Mouse (Mus musculus) left cerebral cortex, postnatal 4 days (tissue): ENCODE results near the gene Prl2c5. TPM values are rescaled to one million over a fixed set of nuclear protein-coding genes. Genes with fewer than 3 reads are reported as not detected.
"Not testable (repeated sequence)": the region's sequence is repeated elsewhere in the genome, so short reads cannot be mapped to it uniquely, and the experiment has no call there.

ENCODE experiments used
- DNase-seq: peaks from one replicate; pipeline ENCODE4 v3.0.0-alpha.2; 2022
- intact Hi-C: fragments of 180-260 bp; cut with DNase I; formaldehyde crosslinking; loops from one replicate; pipeline ENCODE4 v1.15.1; 2025
- total RNA-seq, 2 experiments: library from RNA; stranded (reverse); gene quantifications; 2 replicates each; pipeline ENCODE4 v1.2.3; 2021

Prl2c5 gene
- total RNA-seq, result not detected

DNA sequence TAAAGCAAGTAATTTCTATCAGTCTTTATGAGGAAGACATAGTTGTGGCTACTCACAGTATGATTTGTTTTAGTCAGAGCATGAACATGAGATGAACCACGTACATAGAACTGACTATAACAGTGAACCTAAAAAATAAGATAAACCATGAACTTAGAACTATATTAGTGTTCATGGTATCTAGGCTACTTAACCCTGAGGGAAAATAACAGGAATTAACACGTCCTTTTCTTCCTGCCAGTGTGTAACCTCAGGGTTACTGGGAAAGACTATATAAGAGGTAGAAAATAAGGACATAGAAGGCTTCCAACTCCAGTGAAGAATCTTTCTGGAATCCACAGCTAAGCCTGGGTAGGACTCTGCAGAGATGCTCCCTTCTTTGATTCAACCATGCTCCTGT, at the start of gene Prl2c5:
Prl2c5 (plus strand) TSS at position 301 of the 400 bp plus-strand sequence.
- intact Hi-C loops, DNase-seq: not testable (repeated sequence)

DNA sequence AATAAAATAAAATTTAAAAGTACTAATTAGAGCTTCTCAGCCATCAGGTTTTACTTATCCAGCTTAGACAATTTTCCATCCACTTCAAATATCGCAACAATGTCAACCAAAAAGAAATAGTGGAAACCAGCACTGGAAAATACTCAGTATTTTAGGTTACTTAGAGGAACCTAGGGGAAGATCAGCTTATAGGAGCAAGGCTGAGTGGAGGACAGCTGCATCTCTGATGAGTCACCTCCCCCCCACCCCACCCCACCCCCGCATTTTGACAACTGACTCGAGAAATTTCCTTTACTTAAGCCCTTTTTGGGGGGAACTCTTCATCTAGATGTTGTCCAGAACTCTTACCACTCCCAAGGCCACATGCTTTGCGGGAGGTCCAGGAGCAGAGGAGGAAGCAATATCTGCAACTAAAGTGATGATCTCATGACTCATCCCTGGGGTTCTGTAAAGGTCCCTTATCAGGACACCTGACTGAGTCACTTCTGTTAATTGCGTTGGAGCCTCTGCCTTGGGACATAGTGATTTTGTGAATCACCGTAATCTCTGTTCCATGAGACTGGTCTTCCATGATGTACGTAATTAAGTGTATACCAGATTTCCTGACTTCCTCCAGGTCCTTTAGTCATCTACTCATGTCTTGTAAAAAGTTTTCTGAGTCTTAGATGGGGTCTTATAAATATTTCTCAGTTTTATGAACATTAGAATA, 19.6 kb upstream of the Prl2c5 start:
- intact Hi-C loops, DNase-seq: not testable (repeated sequence)

DNA sequence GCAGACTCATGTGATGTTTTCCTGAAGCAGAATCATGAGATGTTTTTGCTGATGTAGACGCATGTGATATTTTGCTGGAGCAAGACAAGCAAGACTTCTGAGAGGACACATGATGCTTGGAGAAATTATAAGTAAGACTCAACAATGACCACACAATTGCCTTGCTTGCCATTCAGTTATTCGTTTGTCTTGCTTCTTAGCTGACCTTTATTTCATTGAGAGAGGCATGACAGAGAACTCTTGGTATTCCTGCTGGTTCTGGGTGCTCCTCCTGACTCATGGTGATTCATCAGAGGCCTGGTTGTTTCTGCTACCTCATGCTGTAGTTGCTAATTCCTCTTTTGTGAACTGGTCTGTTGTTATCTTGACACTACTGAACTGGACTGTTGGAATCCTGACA, 13.9 kb upstream of the Prl2c5 start:
- intact Hi-C loops, result not testable (repeated sequence)

DNA sequence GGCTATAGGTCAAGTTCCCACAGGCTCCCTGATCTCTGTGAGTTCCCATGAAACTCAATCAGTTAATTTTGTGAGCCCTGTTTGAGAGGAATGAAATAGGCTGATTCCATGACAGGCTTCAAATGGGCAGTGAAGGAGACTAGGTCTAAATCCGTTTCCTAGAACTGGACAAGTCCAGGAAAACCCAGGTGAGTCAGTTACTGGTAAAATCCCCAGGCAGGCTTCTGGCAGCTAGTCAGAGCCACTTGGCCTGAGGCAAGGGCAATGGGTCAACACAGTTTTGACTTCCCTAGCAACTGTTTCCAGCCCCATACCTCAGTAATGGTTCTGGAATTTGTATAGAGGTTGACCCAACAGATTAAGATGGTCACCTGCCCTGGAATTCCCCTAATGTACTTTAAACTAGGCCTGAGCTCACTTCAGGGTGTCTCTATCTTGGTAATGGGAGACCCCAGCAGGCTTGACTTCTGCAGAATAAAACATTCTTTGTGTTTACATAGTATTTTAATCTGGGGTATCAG, 8.8 kb upstream of the Prl2c5 start:
- intact Hi-C loops, result not testable (repeated sequence)

More for the DNA sequence above, 13.9 kb upstream of the Prl2c5 start:
- DNase-seq, result not testable (repeated sequence)

DNA sequence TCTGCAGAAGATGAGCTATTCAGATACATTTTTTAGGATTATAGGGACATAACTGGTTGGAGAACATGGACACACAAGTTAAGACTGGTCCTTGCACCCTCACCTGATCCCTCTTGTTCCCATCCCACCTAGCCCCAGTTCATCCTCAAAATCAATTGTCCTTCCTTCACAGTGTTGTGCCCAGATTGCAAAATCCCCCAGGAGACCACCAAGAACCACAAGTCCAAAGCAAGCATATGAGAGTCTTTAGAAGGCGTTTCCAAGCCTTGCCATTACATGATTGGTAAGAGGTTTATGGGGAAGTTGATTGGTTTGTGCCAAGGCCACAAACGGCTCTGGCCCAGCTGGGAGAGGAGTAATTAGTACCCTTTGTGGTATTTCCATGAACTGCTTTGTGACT, 6.8 kb upstream of the Prl2c5 start:
- DNase-seq, intact Hi-C loops: not testable (repeated sequence)

More for the DNA sequence above, 8.8 kb upstream of the Prl2c5 start:
- not testable (repeated sequence) for DNase-seq

DNA sequence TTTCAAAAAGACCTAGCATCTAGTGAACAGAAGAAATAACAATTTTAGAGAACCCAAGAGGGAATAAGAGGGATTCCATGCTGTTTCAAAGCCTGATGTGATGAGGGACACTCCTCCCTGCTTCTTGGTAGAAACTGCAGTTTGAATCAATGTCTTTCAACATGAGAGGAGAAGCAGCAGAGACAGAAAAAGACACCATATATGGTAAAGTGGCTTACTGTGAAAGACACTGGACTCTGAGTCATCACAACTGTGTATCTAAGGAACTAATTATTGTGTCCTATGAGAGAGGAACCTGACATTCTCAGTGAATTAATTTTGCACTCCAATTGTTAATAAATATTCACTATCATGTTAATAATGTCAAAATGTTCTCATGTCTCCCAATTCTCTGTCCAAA, 28.7 kb downstream of the Prl2c5 start:
- DNase-seq, intact Hi-C loops: not testable (repeated sequence)

DNA sequence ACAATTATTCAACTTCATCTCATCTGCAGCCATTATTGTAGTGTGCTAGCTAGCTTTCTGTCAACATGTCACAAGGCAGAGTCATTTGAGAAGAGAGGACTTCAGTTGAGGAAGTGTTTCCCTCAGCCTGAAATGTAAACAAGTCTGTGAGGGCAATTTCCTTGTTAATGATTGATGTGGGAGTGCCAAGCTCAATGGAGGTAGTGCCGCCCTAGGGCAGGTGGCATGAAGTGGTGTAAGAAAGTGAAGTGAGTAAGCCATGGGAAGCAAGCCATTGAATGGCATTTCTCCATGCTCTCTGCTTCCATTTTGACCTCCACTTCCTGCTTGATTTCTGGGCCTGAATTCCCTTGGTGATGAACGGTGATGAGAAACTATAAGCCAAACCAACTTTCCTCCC, 33.8 kb downstream of the Prl2c5 start:
- DNase-seq, intact Hi-C loops: not testable (repeated sequence)

DNA sequence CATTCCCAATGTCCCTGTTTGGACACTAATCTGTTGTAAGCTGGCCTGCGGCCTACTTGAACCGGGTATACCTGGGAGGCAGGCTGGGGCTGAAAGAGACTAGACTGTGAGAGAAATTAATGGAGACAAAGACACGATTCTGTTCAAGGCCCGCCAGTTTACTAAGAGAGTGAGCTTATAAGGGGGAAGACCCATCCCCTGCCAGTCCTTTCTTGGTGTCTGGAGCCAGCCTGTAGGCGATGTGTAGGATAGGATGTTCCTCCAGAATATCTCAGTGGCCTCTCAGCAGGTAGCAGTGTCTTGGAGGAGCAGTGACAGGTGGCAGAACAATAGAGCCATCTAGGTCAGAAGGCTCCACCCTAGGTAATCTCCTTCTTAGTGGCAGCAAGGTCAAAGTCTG, 37.7 kb downstream of the Prl2c5 start:
- DNase-seq, intact Hi-C loops: not testable (repeated sequence)

DNA sequence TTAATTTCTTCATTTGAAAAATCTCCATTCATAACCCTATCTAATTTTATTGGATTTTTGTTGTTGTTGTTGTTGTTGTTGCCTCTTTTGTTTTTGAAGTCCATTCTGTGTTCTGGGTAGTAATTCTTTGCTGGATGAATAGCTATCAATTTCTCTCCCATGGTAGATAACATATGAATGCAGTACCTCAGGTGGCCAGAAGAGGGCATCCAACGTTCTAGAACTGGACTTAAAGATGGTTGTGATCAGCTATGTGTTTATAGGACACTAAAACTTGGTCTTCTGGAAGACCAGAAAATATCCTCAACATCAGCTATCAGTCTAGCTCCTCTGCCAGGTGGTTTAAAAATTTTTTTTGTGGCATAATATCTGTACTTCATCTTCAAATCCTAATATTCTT, 54.9 kb downstream of the Prl2c5 start:
- intact Hi-C loops, result not testable (repeated sequence)
- DNase-seq, result peak; percentile 50

Other genes starting within 250 kb of the Prl2c5 start
- not detected for gene Prl2c2, start 177.3 kb upstream of the Prl2c5 start, total RNA-seq
- 10 to 100 TPM; 28.6 to 35.6 TPM for gene Gpr137b, start 211.3 kb downstream of the Prl2c5 start, total RNA-seq